Mouse (Mus musculus) hindbrain, embryonic 16.5 days (tissue): ENCODE data around the gene Yy1. TPM values are rescaled to one million over a fixed set of nuclear protein-coding genes. Genes with fewer than 3 reads are reported as not detected.

Experiments
- ATAC-seq: fragments of 200-750 bp; cut with Nextera tagmentation; 2 replicates; pipeline ENCODE4 v1.8.0; 2017; ENCODE audit warnings: moderate TSS enrichment, moderate library complexity
- H3K27ac ChIP-seq: fragments of 300-500 bp; sonication (generic); 2 replicates; pipeline ENCODE4 v1.5.1; 2014; ENCODE audit warnings: low read depth, mild to moderate bottlenecking, control low read depth, low read length, moderate library complexity
- H3K27me3 ChIP-seq: fragments of 300-500 bp; sonication (generic); replicated peaks from 2 replicates; pipeline ENCODE4 v1.6.1; 2014; ENCODE audit warnings: low read length; ENCODE audit not compliant: control insufficient read depth, insufficient read depth
- H3K36me3 ChIP-seq: fragments of 300-500 bp; sonication (generic); 2 replicates; pipeline ENCODE4 v1.6.1; 2014; ENCODE audit warnings: mild to moderate bottlenecking, low read length, moderate library complexity, mixed read lengths; ENCODE audit not compliant: control insufficient read depth, insufficient read depth
- H3K4me1 ChIP-seq: fragments of 300-500 bp; sonication (generic); 2 replicates; pipeline ENCODE4 v1.6.1; 2014; ENCODE audit warnings: low read depth, low read length; ENCODE audit not compliant: control insufficient read depth, insufficient read depth
- H3K4me2 ChIP-seq: fragments of 300-500 bp; sonication (generic); 2 replicates; pipeline ENCODE4 v1.6.1; 2014; ENCODE audit warnings: mild to moderate bottlenecking, low read length, control low read depth, moderate library complexity
- H3K4me3 ChIP-seq: fragments of 300-500 bp; sonication (generic); 2 replicates; pipeline ENCODE4 v1.5.1; 2014; ENCODE audit warnings: mild to moderate bottlenecking, low read length, control low read depth, moderate library complexity
- H3K9ac ChIP-seq: fragments of 300-500 bp; sonication (generic); 2 replicates; pipeline ENCODE4 v1.6.1; 2014; ENCODE audit warnings: low read depth, mild to moderate bottlenecking, control low read depth, low read length, moderate library complexity
- H3K9me3 ChIP-seq: fragments of 300-500 bp; sonication (generic); 2 replicates; pipeline ENCODE4 v1.6.1; 2014; ENCODE audit warnings: mild to moderate bottlenecking, low read length, moderate library complexity; ENCODE audit not compliant: control insufficient read depth
- WGBS: fragments of 180-500 bp; shearing (Covaris S2); extraction: QIAGEN DNeasy Blood & Tissue Kit; methylation state at CpG from one replicate; pipeline ENCODE4 v1.1.7; 2014; 5-methylcytosine and 5-hydroxymethylcytosine counted together
- microRNA counts: library from miRNA; unstranded; fragments of <30 nt; microRNA quantifications from one replicate; lab custom pipeline; 2016
- microRNA-seq: library from miRNA; unstranded; fragments of <30 nt; microRNA quantifications from one replicate; pipeline ENCODE4, GENCODE M21; 2017
- polyA plus RNA-seq: library from polyadenylated mRNA; unstranded; fragments of >200 nt; fragmentation: Nextera tagmentation; extraction: Ambion mirVana; gene quantifications from 2 replicates; pipeline ENCODE4 v1.2.1, GENCODE M21; 2015

Yy1 gene
- polyA plus RNA-seq, 1 experiment from 2014 or later: 9.7 TPM

- Histone ChIP-seq H3K27ac (no peak overlapping the region), H3K9me3 (no peaks in the 10 kb centered on the region), H3K4me1 (peaks cover 4% of the 10 kb centered on the region; the same call in 1 of the 2 replicates), H3K36me3 (0 out of 2 replicates have a peak, but pooled peaks cover 2% of the 10 kb centered on the region), H3K9ac (no peak overlapping the region), H3K4me2 (no peak overlapping the region), H3K4me3 (no peak overlapping the region), H3K27me3 (no peaks in the 10 kb centered on the region)
- no peak for ATAC-seq
- 92% methylated on average over 10 of the region's 10 CpGs for WGBS
Measured at GRCm38 (mm10) chr12:108855081-108855480, 62.3 kb downstream of the Yy1 start.

- ATAC-seq: no peak
- 86% methylated on average over 8 of the region's 8 CpGs for WGBS
Measured at GRCm38 (mm10) chr12:108856186-108856585, 63.4 kb downstream of the Yy1 start.

GRCm38 (mm10) chr12:108857109-108857508 is 64.3 kb downstream of the Yy1 start:
- WGBS: 88% methylated on average over 7 of the region's 7 CpGs
- Histone ChIP-seq H3K9ac (no peak overlapping the region), H3K9me3 (no peaks in the 10 kb centered on the region), H3K4me1 (no peaks in the 10 kb centered on the region), H3K27me3 (no peaks in the 10 kb centered on the region), H3K4me2 (no peak overlapping the region), H3K4me3 (no peak overlapping the region), H3K27ac (no peak overlapping the region), H3K36me3 (peaks cover 8% of the 10 kb centered on the region)
- no peak for ATAC-seq

More at GRCm38 (mm10) chr12:108856186-108856585, 63.4 kb downstream of the Yy1 start:
- Histone ChIP-seq H3K36me3 (0 out of 2 replicates have a peak, but pooled peaks cover 4% of the 10 kb centered on the region), H3K4me1 (no peaks in the 10 kb centered on the region), H3K27me3 (no peaks in the 10 kb centered on the region), H3K9me3 (no peaks in the 10 kb centered on the region), H3K4me2 (no peak overlapping the region), H3K27ac (no peak overlapping the region), H3K9ac (no peak overlapping the region), H3K4me3 (no peak overlapping the region)

GRCm38 (mm10) chr12:108857589-108858184 is 64.9 kb downstream of the Yy1 start:
- Histone ChIP-seq H3K9me3 (no peaks in the 10 kb centered on the region), H3K4me1 (no peaks in the 10 kb centered on the region), H3K27ac (no peak overlapping the region), H3K4me2 (no peak overlapping the region), H3K4me3 (no peak overlapping the region), H3K36me3 (peaks cover 8% of the 10 kb centered on the region), H3K9ac (no peak overlapping the region), H3K27me3 (no peaks in the 10 kb centered on the region)
- ATAC-seq: no peak
- WGBS: 87% methylated on average over 7 of the region's 7 CpGs

- Histone ChIP-seq H3K9me3 (no peaks in the 10 kb centered on the region), H3K4me1 (no peaks in the 10 kb centered on the region), H3K4me2 (no peak overlapping the region), H3K27ac (no peak overlapping the region), H3K4me3 (no peak overlapping the region), H3K27me3 (no peaks in the 10 kb centered on the region), H3K36me3 (peaks cover 16% of the 10 kb centered on the region), H3K9ac (no peak overlapping the region)
- no peak for ATAC-seq
- 87% methylated on average over 5 of the region's 5 CpGs for WGBS
Measured at GRCm38 (mm10) chr12:108858486-108858885, 65.7 kb downstream of the Yy1 start.

GRCm38 (mm10) chr12:108865007-108865494 is 72.3 kb downstream of the Yy1 start:
- H3K4me2 ChIP-seq: no peak overlapping the region
- no peaks in the 10 kb centered on the region for H3K27me3 ChIP-seq
- 89% methylated on average over 6 of the region's 6 CpGs for WGBS
- peaks cover 52% of the 10 kb centered on the region for H3K36me3 ChIP-seq
- no peaks in the 10 kb centered on the region for H3K4me1 ChIP-seq
- no peaks in the 10 kb centered on the region for H3K9me3 ChIP-seq
- no peak overlapping the region for H3K9ac ChIP-seq
- no peak overlapping the region for H3K4me3 ChIP-seq
- H3K27ac ChIP-seq: no peak overlapping the region
- ATAC-seq: no peak

GRCm38 (mm10) chr12:108869575-108869974 is 76.8 kb downstream of the Yy1 start:
- 85% methylated on average over 2 of the region's 2 CpGs for WGBS
- Histone ChIP-seq H3K36me3 (peaks cover 45% of the 10 kb centered on the region), H3K4me1 (no peaks in the 10 kb centered on the region), H3K4me2 (no peak overlapping the region), H3K4me3 (no peak overlapping the region), H3K27ac (no peak overlapping the region), H3K27me3 (no peaks in the 10 kb centered on the region), H3K9me3 (no peaks in the 10 kb centered on the region), H3K9ac (no peak overlapping the region)
- ATAC-seq: no peak

MicroRNAs encoded within 50 kb of the gene (microRNA counts, 519-probe panel; counts per million panel counts)
- microRNA mmu-miR-345-3p (lab: Ali Mortazavi, UCI) (not detected), microRNA mmu-miR-345-5p (lab: Ali Mortazavi, UCI) (2,338 counts per million, percentile 55 among the panel's probes with 10 or more counts)

Small RNAs within 50 kb of the gene (microRNA-seq; reads per million reads assigned to microRNA genes)
- 83.7 reads per million, percentile 46 among the genes with 10 or more reads in this experiment for gene Mir345

Other genes with a start within 250 kb of the Yy1 start
- gene Evl, start 238.3 kb upstream of the Yy1 start, polyA plus RNA-seq: 186 and 204 TPM in 2 replicates
- gene Degs2, start 90.7 kb upstream of the Yy1 start, polyA plus RNA-seq: 1.8 and 2.5 TPM in 2 replicates
- 18.2 and 19.6 TPM in 2 replicates for gene Slc25a29, start 42.9 kb downstream of the Yy1 start, polyA plus RNA-seq
- 6.4 and 7.3 TPM in 2 replicates for gene Slc25a47, start 43.1 kb downstream of the Yy1 start, polyA plus RNA-seq
- 5.0 and 6.0 TPM in 2 replicates for gene Wdr25, start 100.7 kb downstream of the Yy1 start, polyA plus RNA-seq
- gene Wars, start 101.2 kb downstream of the Yy1 start, polyA plus RNA-seq: 108 and 115 TPM in 2 replicates